Mouse (Mus musculus) heart, postnatal 14 days (tissue): ENCODE measurements around the gene Dlg2. TPM values are rescaled to one million over a fixed set of nuclear protein-coding genes. Genes with fewer than 3 reads are reported as not detected.

Source experiments
- DNase-seq, 2 experiments: peaks; one replicate each; pipeline ENCODE4 v3.0.0; 2021 to 2022
- intact Hi-C: fragments of 180-260 bp; cut with DNase I; formaldehyde crosslinking; loops from one replicate; pipeline ENCODE4 v1.15.1; 2025
- total RNA-seq, 2 experiments: library from RNA; stranded (reverse); gene quantifications; 2 replicates each; pipeline ENCODE4 v1.2.3; 2021

Dlg2 gene
- total RNA-seq, 2 experiments from 2014 or later = 1.9 to 2.9 TPM

DNA sequence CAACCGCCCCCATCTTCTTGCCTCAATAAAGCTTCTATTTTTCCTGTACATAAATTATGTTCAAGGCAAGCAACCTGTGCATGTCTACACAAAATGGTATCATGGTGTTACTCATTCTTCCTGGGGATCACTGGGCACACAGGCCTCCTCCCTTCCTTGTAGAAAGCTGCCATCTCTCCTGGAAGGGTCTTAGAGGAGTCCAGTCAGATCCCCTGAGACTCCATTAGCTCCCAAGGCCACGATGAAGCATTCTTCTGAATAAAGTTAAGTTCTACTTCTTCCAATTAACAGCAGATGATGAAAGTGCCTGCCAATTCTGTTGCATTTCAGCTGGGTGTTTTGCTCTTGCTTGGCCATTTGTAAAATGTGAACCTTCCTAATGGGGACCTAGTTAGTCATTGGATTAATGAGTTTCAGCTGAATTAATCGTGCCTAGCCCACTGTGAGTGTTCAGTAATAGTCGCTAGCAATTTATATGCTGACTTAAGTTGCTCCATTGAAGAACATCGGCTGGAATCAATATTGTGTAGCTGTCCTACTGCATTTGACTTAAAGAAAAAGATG is 953.3 kb downstream of the Dlg2 start:
- intact Hi-C loops = no loop called here
- DNase-seq = no peak

- peak; percentile 4 to 51 for DNase-seq
- intact Hi-C loops = no loop called here
Measured at GRCm38 (mm10) chr7:91431594-91432240, 955.2 kb downstream of the Dlg2 start.

- no peak for DNase-seq
- intact Hi-C loops = no loop called here
Measured at GRCm38 (mm10) chr7:91432563-91432962, 956.1 kb downstream of the Dlg2 start.

DNA sequence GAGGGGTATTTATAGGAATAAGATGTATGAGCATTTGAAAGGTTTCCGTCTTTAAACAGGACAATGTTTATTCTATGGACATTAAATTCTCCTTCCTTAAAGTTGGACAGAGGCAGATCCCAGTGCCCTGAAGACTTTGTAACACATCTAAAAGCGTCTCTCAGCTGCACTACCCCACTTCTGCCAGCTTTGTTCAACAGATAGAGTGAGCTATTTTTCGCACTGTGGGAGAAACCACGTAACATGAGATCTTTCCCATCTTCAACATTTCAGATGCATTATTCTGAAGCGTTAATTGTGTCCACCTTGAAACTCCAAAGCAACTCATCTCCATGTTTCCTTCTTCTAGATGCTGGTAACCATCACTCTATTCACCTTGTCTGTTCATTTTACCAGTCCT is 958.3 kb downstream of the Dlg2 start:
- no peak for DNase-seq
- intact Hi-C loops = no loop called here

GRCm38 (mm10) chr7:91440326-91440725 is 963.9 kb downstream of the Dlg2 start:
- intact Hi-C loops = no loop called here
- DNase-seq = no peak

GRCm38 (mm10) chr7:91442447-91443376 is 966.2 kb downstream of the Dlg2 start:
- no peak for DNase-seq
- intact Hi-C loops = no loop called here

GRCm38 (mm10) chr7:91443377-91443714 is 966.9 kb downstream of the Dlg2 start:
- intact Hi-C loops = no loop called here
- no peak for DNase-seq

GRCm38 (mm10) chr7:91443913-91444312 is 967.4 kb downstream of the Dlg2 start:
- DNase-seq = no peak
- intact Hi-C loops = no loop called here

GRCm38 (mm10) chr7:91444728-91445127 is 968.3 kb downstream of the Dlg2 start:
- DNase-seq = no peak

DNA sequence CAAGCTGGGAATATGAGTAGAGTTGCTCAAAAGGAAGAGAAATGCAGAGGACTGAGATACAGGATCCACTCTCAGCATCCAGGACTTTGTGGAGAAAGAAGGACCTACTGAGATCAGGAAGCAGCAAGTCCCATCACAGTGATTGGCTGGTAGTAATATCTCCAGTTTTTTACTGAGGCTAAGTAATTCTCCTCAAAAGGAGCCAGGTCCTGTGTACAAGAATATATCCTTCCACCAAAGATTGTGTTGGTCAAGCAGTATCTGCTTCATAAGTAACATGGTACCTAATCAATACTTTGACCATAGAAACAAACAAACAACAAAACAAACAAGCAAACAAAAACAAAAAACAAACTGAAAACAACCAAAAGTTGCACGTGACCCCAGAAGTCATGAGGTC is 980.3 kb downstream of the Dlg2 start:
- intact Hi-C loops = loop anchor here (2.0 kb wide), 1 partner anchor 570 kb away; no protein-coding TSS in a partner anchor
- no peak for DNase-seq

More at GRCm38 (mm10) chr7:91444728-91445127, 968.3 kb downstream of the Dlg2 start:
- intact Hi-C loops = no loop called here

- peak; percentile 6 to 59 for DNase-seq
- intact Hi-C loops = loop anchor here (2.0 kb wide), 1 partner anchor 570 kb away; no protein-coding TSS in a partner anchor
Measured at GRCm38 (mm10) chr7:91457207-91457606, 980.7 kb downstream of the Dlg2 start.

GRCm38 (mm10) chr7:91461352-91461751 is 984.9 kb downstream of the Dlg2 start:
- no peak for DNase-seq
- intact Hi-C loops = loop anchor here (5.0 kb wide), 1 partner anchor 121 kb away; no protein-coding TSS in a partner anchor

GRCm38 (mm10) chr7:91463256-91463655 is 986.8 kb downstream of the Dlg2 start:
- intact Hi-C loops = loop anchor here (5.0 kb wide), 1 partner anchor 119 kb away; no protein-coding TSS in a partner anchor
- no peak for DNase-seq

DNA sequence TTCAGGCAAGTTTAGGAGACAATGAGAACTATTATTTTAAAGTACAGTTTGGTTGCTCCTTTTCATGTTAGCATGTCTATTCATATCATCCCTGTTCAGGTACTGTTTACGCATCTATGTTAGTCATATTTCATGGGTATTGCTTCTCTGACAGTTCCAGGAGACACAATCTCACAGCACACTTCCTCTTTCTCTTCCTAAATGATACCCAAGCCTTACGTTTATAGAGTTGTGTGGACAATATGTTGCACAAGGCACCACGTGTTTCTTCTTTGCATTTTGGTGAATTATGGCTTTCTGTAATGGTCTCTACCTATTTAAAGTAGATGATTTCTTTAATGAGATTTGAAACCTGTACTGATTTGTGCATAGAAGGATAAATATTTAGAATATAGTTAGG is 990.6 kb downstream of the Dlg2 start:
- intact Hi-C loops = no loop called here

DNA sequence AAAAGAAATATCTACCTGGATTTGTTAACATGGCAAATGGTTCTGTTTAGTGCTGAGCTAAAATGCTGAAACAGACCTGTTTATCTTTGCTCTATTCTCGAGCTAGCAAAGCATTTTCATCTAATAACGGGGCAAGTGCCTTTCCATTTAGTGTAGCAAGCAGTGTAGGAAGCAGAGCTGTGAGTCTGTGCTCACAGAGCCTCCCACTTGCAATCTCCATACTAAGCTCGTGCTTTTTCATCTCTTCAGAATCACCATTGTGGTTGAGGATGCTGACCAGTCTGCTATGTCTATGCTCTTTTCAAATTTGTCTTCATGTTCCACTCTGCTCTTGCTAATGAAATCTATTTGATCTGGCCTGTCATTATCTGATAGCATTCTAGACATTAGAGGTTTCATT is 1002.7 kb downstream of the Dlg2 start:
- DNase-seq = no peak
- intact Hi-C loops = no loop called here

More for the DNA sequence above, 990.6 kb downstream of the Dlg2 start:
- no peak for DNase-seq

DNA sequence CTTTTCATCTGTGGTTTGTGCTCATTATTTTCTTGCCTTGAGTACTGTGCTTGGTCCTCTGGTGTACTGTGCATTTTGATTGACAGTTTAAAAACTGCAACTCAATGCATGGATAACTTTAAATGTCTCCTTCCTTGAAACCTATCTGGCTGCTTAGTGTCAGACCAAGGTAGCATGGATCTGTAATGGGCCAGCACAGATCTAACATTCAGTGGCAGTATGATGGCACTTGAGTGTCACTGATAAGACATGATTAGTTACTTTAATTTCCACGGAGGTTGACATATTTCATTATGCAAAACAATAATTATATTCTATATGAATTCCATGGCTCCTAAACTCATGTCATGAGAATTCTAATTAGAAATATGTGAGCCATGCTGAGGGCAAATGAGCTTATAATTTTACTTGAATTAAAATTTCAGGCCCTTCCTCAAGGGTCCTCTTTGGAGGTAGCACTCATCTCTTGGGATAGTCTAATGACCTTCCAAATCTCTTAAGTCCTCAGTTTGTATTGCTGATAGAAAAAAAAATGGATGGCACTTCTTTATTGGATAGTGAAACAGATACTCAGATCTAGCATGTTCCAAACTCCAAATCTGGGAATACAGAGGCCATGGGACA is 1005.2 kb downstream of the Dlg2 start:
- no peak for DNase-seq
- intact Hi-C loops = no loop called here

GRCm38 (mm10) chr7:91493234-91493633 is 1016.8 kb downstream of the Dlg2 start:
- intact Hi-C loops = no loop called here
- DNase-seq = no peak

- intact Hi-C loops = no loop called here
- no peak for DNase-seq
Measured at GRCm38 (mm10) chr7:91495526-91495925, 1019.1 kb downstream of the Dlg2 start.

DNA sequence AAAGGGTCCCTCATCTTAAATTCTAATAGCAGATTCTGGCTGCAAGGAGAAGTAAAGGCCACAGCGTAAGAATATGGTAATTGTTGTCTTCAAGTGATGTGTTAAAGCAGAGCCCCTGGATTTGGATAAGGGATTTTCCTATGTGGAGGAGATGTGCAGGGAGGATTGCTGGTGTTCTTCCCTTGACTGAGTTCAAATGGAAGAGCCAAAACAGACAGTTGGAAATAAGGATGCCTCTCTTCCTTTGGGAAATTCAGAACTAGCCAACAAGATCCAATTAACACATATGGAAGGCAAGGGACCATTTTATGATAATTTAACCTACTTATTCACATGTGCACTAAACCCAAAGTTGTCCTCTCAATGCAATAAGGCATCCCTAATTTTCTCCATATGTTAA is 1034.6 kb downstream of the Dlg2 start:
- intact Hi-C loops = no loop called here
- DNase-seq = no peak

DNA sequence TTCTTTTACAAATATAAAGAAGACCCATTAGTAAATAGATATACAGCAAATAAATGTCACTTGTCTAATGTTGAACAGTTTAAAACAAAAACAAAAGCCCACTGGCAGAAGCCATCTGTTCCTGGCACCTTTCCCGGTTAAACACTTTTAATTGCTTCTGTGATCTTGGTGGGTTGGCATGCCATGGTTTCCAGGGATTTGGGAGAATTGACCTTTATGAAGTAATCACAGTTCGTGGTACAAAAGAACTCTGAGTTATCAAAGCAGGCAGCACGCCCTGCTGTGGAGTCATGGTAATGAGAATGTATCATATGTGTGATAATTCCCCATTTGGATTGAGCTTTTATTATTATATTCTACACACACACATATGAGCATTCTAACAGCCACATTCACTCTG is 1038.0 kb downstream of the Dlg2 start:
- DNase-seq = no peak
- intact Hi-C loops = no loop called here

- DNase-seq = no peak
- intact Hi-C loops = no loop called here
Measured at GRCm38 (mm10) chr7:91516225-91516624, 1039.8 kb downstream of the Dlg2 start.
